Mouse (Mus musculus): ENCODE measurements around the gene Dtx3l.
"Not testable (repeated sequence)": the region's sequence is repeated elsewhere in the genome, so short reads cannot be mapped to it uniquely, and the experiment has no call there.

DNA sequence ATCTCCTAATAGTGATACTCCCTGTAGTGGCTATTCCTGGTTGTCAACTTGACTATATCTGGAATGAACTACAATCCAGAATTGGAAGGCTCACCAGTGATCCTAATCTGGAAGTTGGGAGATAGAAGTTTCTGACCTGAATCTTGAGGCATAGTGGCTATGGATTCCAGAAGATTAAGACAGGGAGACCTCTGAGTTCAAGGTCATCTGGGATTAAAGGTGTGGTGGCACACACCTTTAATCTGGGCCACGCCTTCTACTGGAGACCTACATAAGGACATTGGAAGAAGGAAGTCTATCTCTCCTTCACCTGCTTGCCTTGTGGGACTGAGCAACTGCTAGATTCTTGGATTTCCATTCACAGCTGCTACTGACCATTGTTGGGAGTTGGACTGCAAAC lies 39.5 kb upstream of the Dtx3l start, which contains the start of gene Kpna1:
- TF ChIP-seq TAL1, GATA1 (IDR thresholded peaks at IDR 0.05; ENCODE audit: low read length): not testable (repeated sequence)
